Mouse (Mus musculus) MEL (cell line): Measurements from ENCODE around the gene Khnyn. TPM values are rescaled to one million over a fixed set of nuclear protein-coding genes. Genes with fewer than 3 reads are reported as not detected.
A peak's percentile ranks its signal among the peaks of the same experiment; 100 is the strongest.

Source experiments
- BHLHE40 ChIP-seq: IDR thresholded peaks from 2 replicates; pipeline ENCODE4 v1.6.1; 2012; ENCODE audit warnings: low read depth, mild to moderate bottlenecking, inconsistent platforms, low read length, improper control_type of control experiment, borderline replicate concordance
- CHD1 ChIP-seq: IDR thresholded peaks from 2 replicates; pipeline ENCODE4 v1.6.1; 2012; ENCODE audit warnings: low read depth, mild to moderate bottlenecking, inconsistent platforms, low read length, improper control_type of control experiment
- CHD2 ChIP-seq: IDR thresholded peaks from 2 replicates; pipeline ENCODE4 v1.6.1; 2011; ENCODE audit warnings: low read length, improper control_type of control experiment
- CTCF ChIP-seq, 3 experiments: IDR thresholded peaks in 2 of 3; conservative IDR thresholded peaks in 1 of 3; 2 replicates each; pipeline ENCODE4 v1.5.1; 2011 to 2012; ENCODE audit warnings: low read length in 3 of 3, low read depth in 2 of 3, mild to moderate bottlenecking in 2 of 3, improper control_type of control experiment in 1 of 3, inconsistent platforms in 1 of 3, mixed read lengths in 1 of 3, moderate library complexity in 1 of 3; ENCODE audit not compliant: control insufficient read depth in 1 of 3, insufficient read depth in 1 of 3, poor library complexity in 1 of 3, severe bottlenecking in 1 of 3
- E2F4 ChIP-seq: IDR thresholded peaks from 2 replicates; pipeline ENCODE4 v1.6.1; 2011; ENCODE audit warnings: low read depth, low read length, improper control_type of control experiment, borderline replicate concordance
- ELF1 ChIP-seq: IDR thresholded peaks from 2 replicates; pipeline ENCODE4 v1.6.1; 2014; ENCODE audit warnings: low read depth, mild to moderate bottlenecking, inconsistent platforms, low read length, improper control_type of control experiment, moderate library complexity
- ETS1 ChIP-seq: IDR thresholded peaks from 2 replicates; pipeline ENCODE4 v1.6.1; 2012; ENCODE audit warnings: low read depth, mild to moderate bottlenecking, inconsistent platforms, low read length, improper control_type of control experiment, moderate library complexity
- GABPA ChIP-seq: IDR thresholded peaks from 2 replicates; pipeline ENCODE4 v1.6.1; 2012; ENCODE audit warnings: low read depth, mild to moderate bottlenecking, inconsistent platforms, low read length, improper control_type of control experiment, moderate library complexity
- HCFC1 ChIP-seq: IDR thresholded peaks from 2 replicates; pipeline ENCODE4 v1.6.1; 2012; ENCODE audit warnings: low read depth, mild to moderate bottlenecking, inconsistent platforms, low read length, improper control_type of control experiment, moderate library complexity
- JUND ChIP-seq: IDR thresholded peaks from 2 replicates; pipeline ENCODE4 v1.6.1; 2011; ENCODE audit warnings: low read depth, mild to moderate bottlenecking, improper control_type of control experiment, low read length
- KAT2A ChIP-seq: conservative IDR thresholded peaks from 2 replicates; pipeline ENCODE4 v1.6.1; 2012; ENCODE audit warnings: low read depth, low read length, improper control_type of control experiment, inconsistent platforms
- MAX ChIP-seq: IDR thresholded peaks from 2 replicates; pipeline ENCODE4 v1.6.1; 2011; ENCODE audit warnings: low read length, improper control_type of control experiment
- MEF2A ChIP-seq: IDR thresholded peaks from 2 replicates; pipeline ENCODE4 v1.6.1; 2014; ENCODE audit warnings: low read depth, mild to moderate bottlenecking, inconsistent platforms, low read length, improper control_type of control experiment; ENCODE audit not compliant: poor library complexity, insufficient replicate concordance, severe bottlenecking; ENCODE audit errors: extremely low read depth
- POLR2A ChIP-seq, 2 experiments: IDR thresholded peaks; 2 replicates each; pipeline ENCODE4 v1.6.1; 2011 to 2012; ENCODE audit warnings: low read length in 2 of 2, mild to moderate bottlenecking in 2 of 2, control low read depth in 1 of 2, improper control_type of control experiment in 1 of 2, low read depth in 1 of 2, moderate library complexity in 1 of 2; ENCODE audit not compliant: control insufficient read depth in 1 of 2, insufficient read depth in 1 of 2, poor library complexity in 1 of 2
- RAD21 ChIP-seq: IDR thresholded peaks from 2 replicates; pipeline ENCODE4 v1.6.1; 2011; ENCODE audit warnings: mild to moderate bottlenecking, low read depth, low read length, improper control_type of control experiment
- RCOR1 ChIP-seq: IDR thresholded peaks from 2 replicates; pipeline ENCODE4 v1.6.1; 2012; ENCODE audit warnings: low read depth, mild to moderate bottlenecking, inconsistent platforms, low read length, improper control_type of control experiment
- SIN3A ChIP-seq: IDR thresholded peaks from 2 replicates; pipeline ENCODE4 v1.6.1; 2012; ENCODE audit warnings: low read length, improper control_type of control experiment, inconsistent platforms
- SMC3 ChIP-seq: IDR thresholded peaks from 2 replicates; pipeline ENCODE4 v1.6.1; 2011; ENCODE audit warnings: low read depth, low read length, improper control_type of control experiment
- TCF12 ChIP-seq: IDR thresholded peaks from 2 replicates; pipeline ENCODE4 v1.6.1; 2014; ENCODE audit warnings: low read depth, mild to moderate bottlenecking, inconsistent platforms, low read length, improper control_type of control experiment, moderate library complexity
- UBTF ChIP-seq: IDR thresholded peaks from 2 replicates; pipeline ENCODE4 v1.6.1; 2012; ENCODE audit warnings: low read depth, mild to moderate bottlenecking, inconsistent platforms, low read length, improper control_type of control experiment, moderate library complexity, borderline replicate concordance; ENCODE audit not compliant: insufficient read depth
- USF2 ChIP-seq, 2 experiments: IDR thresholded peaks; 2 replicates each; pipeline ENCODE4 v1.6.1; 2011 to 2012; ENCODE audit warnings: improper control_type of control experiment in 2 of 2, low read length in 2 of 2, borderline replicate concordance in 1 of 2, inconsistent platforms in 1 of 2, low read depth in 1 of 2, mild to moderate bottlenecking in 1 of 2; ENCODE audit not compliant: insufficient read depth in 1 of 2
- ZKSCAN1 ChIP-seq: IDR thresholded peaks from 2 replicates; pipeline ENCODE4 v1.6.1; 2012; ENCODE audit warnings: low read depth, mild to moderate bottlenecking, inconsistent platforms, low read length, improper control_type of control experiment, moderate library complexity
- ZNF384 ChIP-seq: IDR thresholded peaks from 2 replicates; pipeline ENCODE4 v1.6.1; 2012; ENCODE audit warnings: low read depth, mild to moderate bottlenecking, inconsistent platforms, low read length, improper control_type of control experiment
- polyA plus RNA-seq, 2 experiments: library from polyadenylated mRNA; stranded (reverse) in 1 of 2; unstranded in 1 of 2; fragments of >175 nt in 1 of 2; fragments of >200 nt in 1 of 2; gene quantifications; 2 replicates each; pipeline versions ENCODE4 v1.2.1 to v1.2.4; 2012; ENCODE audit warnings: low replicate concordance in 2 of 2, low read depth in 1 of 2; ENCODE audit not compliant: insufficient read length in 2 of 2, insufficient read depth in 1 of 2, missing spikeins in 1 of 2
- total RNA-seq: library from RNA; depleted of rRNA; stranded (reverse); fragments of 300-350 nt; gene quantifications from 2 replicates; pipeline ENCODE4 v1.2.3, GENCODE M21; 2012

The Khnyn gene
- total and polyA plus RNA-seq, 3 experiments = 5.2 to 13.3 TPM; not detected in 1

DNA sequence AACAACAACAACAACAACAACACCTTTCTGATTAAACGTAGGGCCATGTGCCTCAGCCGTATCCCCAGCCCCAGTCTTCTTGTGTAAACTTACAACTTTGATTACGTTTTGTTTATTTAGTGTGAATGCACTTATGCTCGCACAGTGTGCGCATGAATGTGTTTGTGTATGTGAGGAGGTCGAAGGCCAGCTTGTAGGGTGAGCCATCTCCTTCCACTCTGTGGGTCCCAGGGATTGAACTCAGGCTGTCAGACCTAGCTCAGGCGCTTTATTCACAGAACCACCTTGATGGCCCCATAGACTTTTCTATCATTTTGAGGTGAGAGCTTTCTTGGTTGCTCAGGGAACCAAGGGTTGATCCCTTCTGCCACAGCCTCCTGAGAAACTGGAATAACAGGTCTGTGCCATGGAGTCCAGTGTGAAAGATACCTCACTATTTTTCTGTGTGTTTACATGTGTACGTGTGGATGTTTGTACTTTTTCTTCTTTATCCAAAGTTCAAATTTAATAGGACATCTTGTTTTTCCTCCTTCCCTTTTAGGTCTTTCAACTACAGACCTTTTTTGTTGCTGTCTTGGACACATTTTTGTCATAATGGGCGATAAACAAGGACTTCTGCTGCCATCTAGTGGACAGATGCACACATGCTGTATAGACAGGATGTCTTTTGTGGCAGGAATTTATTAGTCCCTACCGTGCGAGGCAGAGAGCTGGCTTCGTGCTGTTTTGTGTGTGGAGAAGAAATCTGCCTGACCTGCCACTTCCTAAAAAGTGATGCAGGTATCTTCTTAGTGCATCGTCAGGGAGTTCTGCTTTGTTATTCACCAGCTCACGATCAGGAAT, 33.7 kb downstream of the Khnyn start (continued):
- TF ChIP-seq TCF12 = no peak
- TF ChIP-seq SMC3 = peak; percentile 90
- no peak for TF ChIP-seq E2F4
- TF ChIP-seq USF2 (IDR thresholded peaks at IDR 0.05; ENCODE audit: borderline replicate concordance in 1 of 2, insufficient read depth in 1 of 2, low read depth in 1 of 2, low read length in 2 of 2) = no peak
- peak; percentile 30; the same call in 1 of the 2 replicates for TF ChIP-seq BHLHE40
- TF ChIP-seq POLR2A (IDR thresholded peaks at IDR 0.05; ENCODE audit: control insufficient read depth in 1 of 2, insufficient read depth in 1 of 2, low read depth in 1 of 2, low read length in 2 of 2, poor library complexity in 1 of 2) = no peak
- TF ChIP-seq UBTF = no peak
- TF ChIP-seq CHD2 = no peak
- no peak for TF ChIP-seq GABPA
- no peak for TF ChIP-seq CHD1
- no peak for TF ChIP-seq MEF2A
- no peak; the same call in 1 of the 2 replicates for TF ChIP-seq JUND
- TF ChIP-seq RAD21 = peak; percentile 98
- TF ChIP-seq ZNF384 = no peak
- no peak for TF ChIP-seq KAT2A
- peak; percentile 33; the same call in 1 of the 2 replicates for TF ChIP-seq HCFC1
- TF ChIP-seq ELF1 = no peak
- TF ChIP-seq ZKSCAN1 = no peak
- peak; percentile 59 to 98 (median 91) for TF ChIP-seq CTCF (IDR thresholded peaks at IDR 0.05 in 2 of 3, conservative IDR thresholded peaks at IDR 0.05 in 1 of 3; ENCODE audit: control insufficient read depth in 1 of 3, insufficient read depth in 1 of 3, low read depth in 2 of 3, low read length in 3 of 3, poor library complexity in 1 of 3, severe bottlenecking in 1 of 3)
- TF ChIP-seq MAX = 0 out of 2 replicates have a peak, but pooled peaks have one; percentile 27
- TF ChIP-seq RCOR1 = no peak
- TF ChIP-seq ETS1 = no peak
- TF ChIP-seq SIN3A = peak; percentile 75
- TF ChIP-seq, all 39 proteins: peak for 11
